Mouse (Mus musculus) limb, embryonic 13.5 days (tissue): ENCODE results near the gene Cryl1. TPM values are rescaled to one million over a fixed set of nuclear protein-coding genes. Genes with fewer than 3 reads are reported as not detected.

Experiments used
- ATAC-seq: fragments of 200-750 bp; cut with Nextera tagmentation; 2 replicates; pipeline ENCODE4 v1.8.0; 2017; ENCODE audit warnings: low read depth, moderate number of reproducible peaks, moderate TSS enrichment; ENCODE audit not compliant: low FRiP score
- H3K27ac ChIP-seq: fragments of 300-500 bp; sonication (generic); 2 replicates; pipeline ENCODE4 v1.5.1; 2015; ENCODE audit warnings: inconsistent platforms, mild to moderate bottlenecking, moderate library complexity
- H3K27me3 ChIP-seq: fragments of 300-500 bp; sonication (generic); 2 replicates; pipeline ENCODE4 v1.6.1; 2015; ENCODE audit warnings: mild to moderate bottlenecking, inconsistent platforms
- H3K36me3 ChIP-seq: fragments of 300-500 bp; sonication (generic); 2 replicates; pipeline ENCODE4 v1.6.1; 2015; ENCODE audit warnings: inconsistent platforms, mild to moderate bottlenecking, moderate library complexity
- H3K4me1 ChIP-seq: fragments of 300-500 bp; sonication (generic); 2 replicates; pipeline ENCODE4 v1.6.1; 2015; ENCODE audit warnings: inconsistent platforms
- H3K4me2 ChIP-seq: fragments of 300-500 bp; sonication (generic); replicated peaks from 2 replicates; pipeline ENCODE4 v1.6.1; 2015; ENCODE audit warnings: inconsistent platforms, mild to moderate bottlenecking, moderate library complexity
- H3K4me3 ChIP-seq: fragments of 300-500 bp; sonication (generic); 2 replicates; pipeline ENCODE4 v1.5.1; 2015; ENCODE audit warnings: moderate library complexity, mild to moderate bottlenecking, inconsistent platforms
- H3K9ac ChIP-seq: fragments of 300-500 bp; sonication (generic); 2 replicates; pipeline ENCODE4 v1.6.1; 2015; ENCODE audit warnings: mild to moderate bottlenecking, inconsistent platforms
- H3K9me3 ChIP-seq: fragments of 300-500 bp; sonication (generic); 2 replicates; pipeline ENCODE4 v1.6.1; 2016; ENCODE audit warnings: inconsistent platforms
- WGBS: fragments of 180-500 bp; shearing (Covaris S2); methylation state at CpG from one replicate; pipeline ENCODE4 v1.1.7; 2015; 5-methylcytosine and 5-hydroxymethylcytosine counted together
- polyA plus RNA-seq: library from polyadenylated mRNA; unstranded; fragments of >200 nt; fragmentation: Nextera tagmentation; extraction: Ambion mirVana; gene quantifications from 2 replicates; pipeline ENCODE4 v1.2.1, GENCODE M21; 2015

Cryl1 gene
- polyA plus RNA-seq: 28.6 and 30.0 TPM in 2 replicates

DNA sequence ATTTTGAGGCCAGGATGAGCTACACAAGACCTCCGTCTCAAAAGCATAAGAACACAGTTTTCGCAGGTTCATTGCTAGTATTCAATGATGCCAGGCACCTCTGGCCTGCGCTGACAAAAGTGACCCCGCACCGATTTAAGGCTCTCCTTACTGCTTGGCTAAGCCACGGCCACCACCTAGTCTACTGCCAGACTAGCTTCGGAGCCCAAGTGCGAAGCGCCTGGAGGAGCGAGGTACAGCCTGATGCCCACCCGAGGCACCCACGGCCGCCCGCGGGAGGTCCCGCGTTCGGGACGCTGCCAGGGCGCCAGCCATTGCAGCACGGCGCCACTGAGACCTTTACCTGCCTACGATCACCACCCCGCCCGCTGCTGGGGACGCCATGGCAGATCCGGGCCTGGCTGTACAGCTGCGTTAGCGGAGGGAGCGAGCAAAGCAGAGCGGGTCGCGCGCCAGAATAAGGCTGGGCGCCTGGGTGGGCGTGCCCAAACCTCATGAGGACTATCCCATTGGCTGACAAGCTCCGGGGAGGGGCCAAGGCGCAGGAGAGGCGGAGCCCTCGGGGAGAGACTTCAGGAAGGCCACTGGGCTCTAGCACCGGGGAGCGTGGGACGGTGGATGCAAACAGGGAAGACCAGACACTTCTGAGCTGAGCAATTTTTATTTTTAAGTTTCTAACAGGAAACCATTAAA is at the start of gene Cryl1:
Gene Cryl1 (minus strand): TSS at position 465 of the 693 bp plus-strand sequence.
- Histone ChIP-seq H3K4me2 (peak within 1 kb of the TSS; percentile 81), H3K27ac (peak within 1 kb of the TSS; percentile 44; the same call in 1 of the 2 replicates)

DNA sequence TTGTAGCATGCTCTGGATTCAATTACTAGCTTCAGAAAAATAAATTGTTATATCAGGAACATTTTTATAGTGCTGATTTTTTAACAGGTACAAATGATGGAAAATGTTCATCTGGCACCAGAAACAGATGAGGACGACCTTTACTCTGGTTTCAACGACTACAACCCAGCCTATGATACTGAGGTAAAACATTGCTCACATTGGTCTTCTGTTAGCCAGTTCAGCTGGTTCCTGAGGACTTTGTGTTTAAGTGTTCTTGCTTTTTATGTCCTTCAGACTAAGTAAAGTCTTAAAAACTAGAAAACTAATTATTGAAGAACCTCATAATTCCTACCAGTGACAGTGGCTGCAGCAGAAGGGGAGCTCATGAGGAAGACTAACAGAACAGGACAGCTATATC is 32.1 kb upstream of the Cryl1 start:
- Histone ChIP-seq H3K27me3 (no peaks in the 10 kb centered on the region), H3K36me3 (peaks cover 10% of the 10 kb centered on the region), H3K4me1 (peaks cover 22% of the 10 kb centered on the region), H3K27ac (no peak overlapping the region), H3K9ac (no peak overlapping the region), H3K4me3 (no peak overlapping the region), H3K9me3 (no peaks in the 10 kb centered on the region), H3K4me2 (no peak overlapping the region)
- no peak for ATAC-seq
- WGBS: 41% methylated on average over 2 of the region's 2 CpGs

More for the DNA sequence above, at the start of gene Cryl1:
- Histone ChIP-seq H3K4me3 (peak within 1 kb of the TSS; percentile 66), H3K36me3 (no peaks in the 10 kb centered on the region), H3K4me1 (0 out of 2 replicates have a peak, but pooled peaks cover 10% of the 10 kb centered on the region), H3K9ac (peak within 1 kb of the TSS; percentile 83), H3K27me3 (no peaks in the 10 kb centered on the region), H3K9me3 (no peaks in the 10 kb centered on the region)
- WGBS: 3% methylated on average over 43 of the region's 43 CpGs
- peak; percentile 99 for ATAC-seq

DNA sequence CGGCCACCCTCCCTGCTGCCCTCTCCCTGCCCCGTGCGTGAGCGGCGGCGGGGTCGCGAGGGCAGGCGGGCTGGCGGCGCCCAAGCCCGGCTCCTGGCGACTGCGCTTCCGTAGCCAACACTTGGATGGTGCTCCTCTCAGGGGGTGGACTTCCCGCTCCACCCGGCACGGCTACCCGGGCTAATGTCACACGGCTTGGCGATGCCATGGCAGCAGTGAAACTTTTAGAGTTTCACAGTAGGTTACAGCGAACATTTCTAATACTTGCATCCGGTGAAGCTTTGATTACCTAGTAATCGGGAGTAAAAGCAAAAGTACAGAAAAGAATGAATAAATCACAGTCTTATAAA is 25.9 kb upstream of the Cryl1 start:
- Histone ChIP-seq H3K9me3 (no peaks in the 10 kb centered on the region), H3K4me3 (peak overlapping the region; percentile 97), H3K27me3 (no peaks in the 10 kb centered on the region), H3K9ac (peak overlapping the region; percentile 87), H3K36me3 (no peaks in the 10 kb centered on the region), H3K27ac (peak overlapping the region; percentile 28; the same call in 1 of the 2 replicates), H3K4me2 (peak overlapping the region; percentile 76), H3K4me1 (peaks cover 16% of the 10 kb centered on the region)
- under 1% methylated on average over 24 of the region's 24 CpGs for WGBS
- peak; percentile 77 for ATAC-seq

DNA sequence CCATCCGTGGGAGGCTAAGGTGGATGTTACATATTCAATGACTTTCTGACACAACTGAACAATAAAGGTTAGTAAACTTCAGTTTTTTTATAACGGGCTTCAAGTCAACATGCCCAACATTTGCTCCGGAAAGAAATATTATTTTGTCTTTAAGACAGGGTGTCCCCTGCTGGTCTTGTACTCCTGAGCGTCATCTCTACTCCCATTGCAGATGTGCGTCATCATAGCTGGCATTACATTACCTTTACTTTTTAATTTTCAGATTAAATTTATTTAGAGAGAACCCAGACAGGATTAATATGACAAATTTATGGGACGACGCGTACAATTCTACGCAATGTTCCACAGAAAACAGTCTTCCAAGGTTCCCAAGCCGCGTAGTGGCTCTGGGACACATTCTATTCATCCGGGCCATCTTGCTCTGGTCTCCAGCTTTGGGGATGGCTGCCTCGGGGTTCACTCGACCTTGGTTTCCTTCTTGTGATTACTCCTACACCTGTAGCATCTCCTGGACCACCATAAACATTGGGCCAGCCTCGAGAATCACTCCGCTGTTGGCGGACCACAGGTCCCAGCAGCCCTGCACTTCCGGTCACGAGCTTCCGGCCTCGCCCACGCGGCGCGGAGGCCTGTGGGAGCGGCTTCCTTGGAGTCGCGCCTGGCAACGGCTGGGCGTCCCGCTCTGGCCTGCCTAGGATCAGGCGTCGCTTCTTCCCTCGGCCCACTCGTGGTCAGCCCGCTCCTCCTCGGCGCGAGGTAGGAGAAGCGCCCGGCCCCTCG is 25.3 kb upstream of the Cryl1 start, which contains the start of gene Ift88:
Gene Ift88 (plus strand): TSS at position 631 of the 780 bp plus-strand sequence.
- Histone ChIP-seq H3K9me3 (no peaks in the 10 kb centered on the region), H3K4me2 (peak within 1 kb of the TSS; percentile 76), H3K36me3 (no peaks in the 10 kb centered on the region), H3K27ac (peak within 1 kb of the TSS; percentile 28), H3K4me1 (peaks cover 11% of the 10 kb centered on the region), H3K27me3 (peaks cover 2% of the 10 kb centered on the region; the same call in 1 of the 2 replicates), H3K9ac (peak within 1 kb of the TSS; percentile 87), H3K4me3 (peak within 1 kb of the TSS; percentile 97)
- WGBS: 4% methylated on average over 37 of the region's 42 CpGs
- peak; percentile 98 for ATAC-seq

DNA sequence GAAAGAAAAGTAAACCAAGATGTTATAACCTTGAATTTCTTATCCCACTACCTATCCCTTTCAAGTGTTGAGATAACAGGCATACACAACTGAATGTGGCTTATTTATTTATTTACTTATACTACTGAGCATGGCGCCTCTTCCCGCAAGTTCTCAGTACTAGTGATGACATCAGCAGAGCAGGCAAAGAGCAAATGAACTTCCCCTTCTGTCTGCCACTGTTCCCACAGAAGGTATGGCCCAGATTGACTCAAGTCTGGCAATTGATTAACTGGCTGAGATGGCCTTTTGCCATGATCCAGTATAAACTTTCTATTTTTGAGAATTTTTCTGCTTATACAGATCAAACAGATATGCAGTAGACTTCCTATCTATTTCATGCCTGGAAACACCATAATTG is 18.9 kb upstream of the Cryl1 start:
- Histone ChIP-seq H3K4me1 (peaks cover 7% of the 10 kb centered on the region; the same call in 1 of the 2 replicates), H3K27me3 (peaks cover 2% of the 10 kb centered on the region; the same call in 1 of the 2 replicates), H3K4me2 (no peak overlapping the region), H3K36me3 (no peaks in the 10 kb centered on the region), H3K4me3 (no peak overlapping the region), H3K9me3 (no peaks in the 10 kb centered on the region), H3K27ac (no peak overlapping the region), H3K9ac (no peak overlapping the region)
- no peak for ATAC-seq
- WGBS: 97% methylated on average over 2 of the region's 2 CpGs

DNA sequence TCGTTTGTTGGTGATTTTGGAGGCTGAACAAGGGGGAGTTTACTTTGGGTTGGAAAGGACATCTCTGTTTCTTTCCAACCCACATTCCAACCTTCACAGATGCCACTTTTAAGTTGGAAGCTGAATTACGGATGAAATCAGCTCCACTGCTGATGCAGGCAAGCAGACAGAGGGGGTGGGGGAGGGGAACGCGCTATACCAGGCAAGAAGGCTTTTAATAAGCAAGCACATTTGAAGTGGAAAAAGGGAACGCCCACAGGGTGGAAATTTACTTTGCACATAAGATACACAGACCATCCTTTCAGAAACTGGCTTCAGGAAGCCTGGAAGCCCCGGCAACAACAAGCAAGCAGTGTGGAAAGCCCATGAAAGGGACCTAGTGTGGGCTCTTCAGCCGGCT is 13.8 kb upstream of the Cryl1 start:
- Histone ChIP-seq H3K36me3 (no peaks in the 10 kb centered on the region), H3K4me1 (peaks cover 15% of the 10 kb centered on the region), H3K4me2 (no peak overlapping the region), H3K27me3 (no peaks in the 10 kb centered on the region), H3K9me3 (no peaks in the 10 kb centered on the region), H3K4me3 (no peak overlapping the region), H3K9ac (no peak overlapping the region), H3K27ac (no peak overlapping the region)
- peak; percentile 67; the same call in 1 of the 2 replicates for ATAC-seq
- WGBS: 51% methylated on average over 7 of the region's 7 CpGs

DNA sequence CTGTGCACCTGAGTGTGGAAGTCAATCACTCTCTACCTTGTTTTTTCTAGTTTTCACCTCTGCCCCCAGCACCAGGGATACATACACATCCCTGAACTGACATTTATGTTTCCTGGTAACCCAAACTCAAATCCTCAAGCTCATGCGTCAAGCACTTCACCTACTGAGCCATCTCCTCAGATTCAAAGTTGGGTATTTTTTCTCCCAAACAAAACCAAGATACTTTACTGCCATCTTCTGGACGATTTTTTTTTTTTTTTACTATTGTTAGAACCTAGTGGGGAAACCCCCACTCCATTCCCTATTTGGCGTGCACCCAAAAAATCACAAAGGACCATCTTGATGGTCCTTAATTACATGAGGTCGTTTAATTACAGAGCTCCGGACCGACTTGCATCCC is 10.8 kb upstream of the Cryl1 start:
- H3K4me2 ChIP-seq: 0 out of 2 replicates have a peak overlapping the region, but pooled peaks have one; percentile 20
- peaks cover 16% of the 10 kb centered on the region for H3K4me1 ChIP-seq
- ATAC-seq: no peak
- H3K9me3 ChIP-seq: no peaks in the 10 kb centered on the region
- no peaks in the 10 kb centered on the region for H3K27me3 ChIP-seq
- no peaks in the 10 kb centered on the region for H3K36me3 ChIP-seq
- H3K4me3 ChIP-seq: no peak overlapping the region
- no peak overlapping the region for H3K9ac ChIP-seq
- no peak overlapping the region for H3K27ac ChIP-seq
- WGBS: 20% methylated on average over 6 of the region's 6 CpGs

DNA sequence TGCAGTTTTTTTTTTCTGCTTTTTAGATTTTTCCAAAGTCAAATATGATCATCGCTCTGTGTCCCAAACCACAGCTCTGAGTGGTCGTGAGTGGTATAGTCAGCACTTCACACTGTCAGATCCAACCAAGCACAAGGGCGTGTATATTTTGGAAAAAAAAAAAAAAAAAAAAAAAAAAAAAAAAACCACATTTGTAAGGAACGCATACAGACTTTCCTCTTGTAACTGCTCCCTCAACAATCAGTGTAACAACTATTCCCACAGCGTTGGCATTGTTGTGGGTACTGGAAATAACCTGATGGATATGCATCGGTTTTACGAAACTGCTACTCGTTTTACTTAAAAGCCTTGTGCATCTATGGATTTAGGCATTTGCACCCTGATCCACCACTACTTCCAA is 9.8 kb upstream of the Cryl1 start:
- no peaks in the 10 kb centered on the region for H3K9me3 ChIP-seq
- WGBS: 76% methylated on average over 8 of the region's 8 CpGs
- no peak overlapping the region for H3K27ac ChIP-seq
- ATAC-seq: no peak
- H3K4me3 ChIP-seq: no peak overlapping the region
- no peaks in the 10 kb centered on the region for H3K36me3 ChIP-seq
- H3K4me1 ChIP-seq: peaks cover 16% of the 10 kb centered on the region
- no peak overlapping the region for H3K9ac ChIP-seq
- no peak overlapping the region for H3K4me2 ChIP-seq
- no peaks in the 10 kb centered on the region for H3K27me3 ChIP-seq

DNA sequence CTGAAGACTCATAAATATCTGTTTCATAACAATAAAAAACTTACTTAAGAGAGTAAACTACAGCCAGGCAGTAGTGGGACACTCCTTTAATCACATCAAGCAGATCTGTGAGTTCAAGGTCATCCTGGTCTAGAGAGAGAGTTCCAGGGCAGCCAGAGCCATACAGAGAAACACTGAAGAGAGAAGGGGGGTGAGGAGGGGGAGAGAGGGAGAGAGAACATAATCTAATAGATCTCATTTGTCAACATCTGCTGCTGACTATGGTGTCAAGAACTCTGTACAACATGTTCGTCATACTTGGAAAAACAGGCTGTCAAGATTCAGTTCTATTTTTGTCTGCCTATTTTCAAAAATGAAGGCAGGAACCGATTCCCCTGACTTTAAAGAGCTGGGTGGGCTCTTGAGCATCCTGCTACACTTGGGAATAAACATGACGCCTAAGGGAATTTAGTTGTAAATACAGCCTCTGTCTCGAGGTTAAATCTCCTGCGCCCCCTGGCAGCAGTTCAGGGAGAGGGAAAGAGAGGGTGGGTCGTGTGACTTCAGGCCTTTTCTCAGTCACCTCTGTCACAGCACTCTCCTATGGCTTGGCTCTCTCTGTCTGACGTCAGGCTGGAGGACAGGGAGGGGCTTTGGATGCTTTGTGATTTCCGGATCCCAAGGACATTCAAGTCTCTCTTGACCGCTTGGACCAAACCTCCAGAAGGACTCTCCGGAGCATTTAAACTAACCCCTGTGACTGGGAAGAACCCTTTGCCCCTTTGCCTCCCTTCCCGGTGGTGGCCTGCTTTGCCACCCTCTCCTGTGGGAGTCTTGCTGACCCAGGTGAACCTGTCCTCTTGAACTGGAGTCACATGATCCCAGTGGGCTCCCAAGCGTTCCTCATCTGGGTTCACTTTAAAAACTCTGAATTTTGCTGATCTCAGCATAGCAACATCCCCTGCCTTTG is 9.0 kb upstream of the Cryl1 start:
- H3K4me2 ChIP-seq: peak overlapping the region; percentile 30
- no peak overlapping the region for H3K27ac ChIP-seq
- no peak overlapping the region for H3K9ac ChIP-seq
- WGBS: 7% methylated on average over 12 of the region's 12 CpGs
- no peaks in the 10 kb centered on the region for H3K9me3 ChIP-seq
- H3K4me1 ChIP-seq: peaks cover 11% of the 10 kb centered on the region
- peak; percentile 59 for ATAC-seq
- no peak overlapping the region for H3K4me3 ChIP-seq
- no peaks in the 10 kb centered on the region for H3K27me3 ChIP-seq
- no peaks in the 10 kb centered on the region for H3K36me3 ChIP-seq

DNA sequence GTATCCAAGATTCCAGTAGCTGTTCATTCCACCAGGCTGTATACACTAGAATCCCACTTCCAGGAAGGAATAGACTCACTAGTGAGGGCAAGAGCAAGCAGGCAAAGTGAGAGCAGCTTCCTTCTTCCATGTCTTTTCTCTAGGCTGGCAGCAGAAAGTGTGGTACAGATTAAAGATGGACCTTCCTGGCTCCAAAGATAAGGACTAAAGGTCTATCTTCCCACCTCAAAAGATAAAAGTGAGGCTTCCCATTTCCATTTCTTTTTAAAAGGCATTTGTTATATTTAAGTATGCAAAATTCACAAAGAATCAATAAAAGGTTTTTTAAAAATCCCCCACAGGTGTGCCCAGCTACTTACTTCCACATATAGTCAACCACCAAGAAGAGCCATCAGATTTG is 4.5 kb upstream of the Cryl1 start:
- no peak overlapping the region for H3K9ac ChIP-seq
- ATAC-seq: no peak
- no peak overlapping the region for H3K4me2 ChIP-seq
- H3K4me1 ChIP-seq: peaks cover 16% of the 10 kb centered on the region; the same call in 1 of the 2 replicates
- no peak overlapping the region for H3K4me3 ChIP-seq
- no peaks in the 10 kb centered on the region for H3K27me3 ChIP-seq
- H3K27ac ChIP-seq: no peak overlapping the region
- H3K9me3 ChIP-seq: no peaks in the 10 kb centered on the region
- H3K36me3 ChIP-seq: no peaks in the 10 kb centered on the region

DNA sequence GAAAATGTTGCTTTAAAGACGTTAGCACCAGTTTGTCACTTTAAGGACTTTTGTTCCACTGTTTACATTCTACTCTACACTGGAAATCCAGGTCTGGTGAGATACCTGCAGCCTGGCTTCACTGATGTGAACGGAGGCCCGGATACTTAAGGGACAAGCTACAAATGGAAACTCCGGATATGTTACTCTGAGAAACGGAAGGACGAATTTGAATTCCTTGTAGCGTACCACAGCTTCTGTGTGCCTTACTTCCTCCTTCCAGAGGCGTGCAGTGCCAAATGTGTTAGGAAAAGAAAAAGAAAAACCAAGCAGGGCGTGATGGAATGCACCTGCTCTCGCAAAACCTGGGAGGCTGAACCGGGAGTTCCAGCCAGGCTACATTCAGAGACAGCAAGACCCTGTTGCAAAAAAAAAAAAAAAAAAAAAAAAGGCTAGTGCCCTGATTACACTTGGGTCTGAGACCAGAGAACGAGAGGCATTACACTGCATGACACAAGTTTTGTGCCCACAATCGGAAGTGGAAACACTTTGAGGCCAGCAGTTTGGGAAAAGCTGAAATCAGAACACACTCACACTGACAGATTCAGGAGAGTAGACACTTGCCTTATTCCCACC is 591 bp upstream of the Cryl1 start:
- 0 out of 2 replicates have a peak, but pooled peaks cover 10% of the 10 kb centered on the region for H3K4me1 ChIP-seq
- H3K27me3 ChIP-seq: no peaks in the 10 kb centered on the region
- no peaks in the 10 kb centered on the region for H3K9me3 ChIP-seq
- no peaks in the 10 kb centered on the region for H3K36me3 ChIP-seq
- ATAC-seq: peak; percentile 18; the same call in 1 of the 2 replicates
- H3K9ac ChIP-seq: peak overlapping the region; percentile 48; the same call in 1 of the 2 replicates
- H3K4me2 ChIP-seq: peak overlapping the region; percentile 81
- peak overlapping the region; percentile 44; the same call in 1 of the 2 replicates for H3K27ac ChIP-seq
- H3K4me3 ChIP-seq: peak overlapping the region; percentile 66
- WGBS: 16% methylated on average over 13 of the region's 13 CpGs
